Mouse (Mus musculus) heart, embryonic 11.5 days (tissue): Measurements from ENCODE around the gene Jsrp1. TPM values are rescaled to one million over a fixed set of nuclear protein-coding genes. Genes with fewer than 3 reads are reported as not detected.

Experiments used
- ATAC-seq: fragments of 200-750 bp; cut with Nextera tagmentation; replicated peaks from 2 replicates; pipeline ENCODE4 v1.8.0; 2017; ENCODE audit warnings: moderate library complexity; ENCODE audit not compliant: insufficient number of reproducible peaks, low FRiP score, low TSS enrichment
- H3K27ac ChIP-seq: fragments of 300-500 bp; sonication (generic); 2 replicates; pipeline ENCODE4 v1.5.1; 2014; ENCODE audit warnings: mild to moderate bottlenecking, low read depth, low read length
- H3K27me3 ChIP-seq: fragments of 300-500 bp; sonication (generic); 2 replicates; pipeline ENCODE4 v1.6.1; 2014; ENCODE audit warnings: mild to moderate bottlenecking, low read length, mixed read lengths; ENCODE audit not compliant: control insufficient read depth, insufficient read depth
- H3K36me3 ChIP-seq: fragments of 300-500 bp; sonication (generic); 2 replicates; pipeline ENCODE4 v1.6.1; 2014; ENCODE audit warnings: mild to moderate bottlenecking, low read length, moderate library complexity, mixed read lengths; ENCODE audit not compliant: control insufficient read depth, insufficient read depth
- H3K4me1 ChIP-seq: fragments of 300-500 bp; sonication (generic); 2 replicates; pipeline ENCODE4 v1.6.1; 2014; ENCODE audit warnings: low read length; ENCODE audit not compliant: control insufficient read depth, insufficient read depth
- H3K4me2 ChIP-seq: fragments of 300-500 bp; sonication (generic); 2 replicates; pipeline ENCODE4 v1.6.1; 2014; ENCODE audit warnings: mild to moderate bottlenecking, moderate library complexity
- H3K4me3 ChIP-seq: fragments of 300-500 bp; sonication (generic); 2 replicates; pipeline ENCODE4 v1.5.1; 2014; ENCODE audit warnings: low read depth, low read length
- H3K9ac ChIP-seq: fragments of 300-500 bp; sonication (generic); 2 replicates; pipeline ENCODE4 v1.6.1; 2014; ENCODE audit warnings: mild to moderate bottlenecking, low read depth, low read length, moderate library complexity
- H3K9me3 ChIP-seq: fragments of 300-500 bp; sonication (generic); replicated peaks from 2 replicates; pipeline ENCODE4 v1.6.1; 2016; ENCODE audit warnings: low read length; ENCODE audit not compliant: control insufficient read depth
- WGBS: fragments of 180-500 bp; shearing (Covaris S2); extraction: QIAGEN DNeasy Blood & Tissue Kit; methylation state at CpG from one replicate; pipeline ENCODE4 v1.1.7; 2014; ENCODE audit not compliant: insufficient replicate concordance; 5-methylcytosine and 5-hydroxymethylcytosine counted together
- microRNA counts: library from miRNA; unstranded; fragments of <30 nt; microRNA quantifications from one replicate; lab custom pipeline; 2015
- microRNA-seq: library from miRNA; unstranded; fragments of <30 nt; microRNA quantifications from one replicate; pipeline ENCODE4, GENCODE M21; 2016; ENCODE audit warnings: borderline number of aligned reads
- polyA plus RNA-seq: library from polyadenylated mRNA; unstranded; fragments of >200 nt; fragmentation: Nextera tagmentation; extraction: Ambion mirVana; gene quantifications from 2 replicates; pipeline ENCODE4 v1.2.1, GENCODE M21; 2014

Jsrp1 gene
- polyA plus RNA-seq, 1 experiment from 2014 or later, result 8.0 TPM

DNA sequence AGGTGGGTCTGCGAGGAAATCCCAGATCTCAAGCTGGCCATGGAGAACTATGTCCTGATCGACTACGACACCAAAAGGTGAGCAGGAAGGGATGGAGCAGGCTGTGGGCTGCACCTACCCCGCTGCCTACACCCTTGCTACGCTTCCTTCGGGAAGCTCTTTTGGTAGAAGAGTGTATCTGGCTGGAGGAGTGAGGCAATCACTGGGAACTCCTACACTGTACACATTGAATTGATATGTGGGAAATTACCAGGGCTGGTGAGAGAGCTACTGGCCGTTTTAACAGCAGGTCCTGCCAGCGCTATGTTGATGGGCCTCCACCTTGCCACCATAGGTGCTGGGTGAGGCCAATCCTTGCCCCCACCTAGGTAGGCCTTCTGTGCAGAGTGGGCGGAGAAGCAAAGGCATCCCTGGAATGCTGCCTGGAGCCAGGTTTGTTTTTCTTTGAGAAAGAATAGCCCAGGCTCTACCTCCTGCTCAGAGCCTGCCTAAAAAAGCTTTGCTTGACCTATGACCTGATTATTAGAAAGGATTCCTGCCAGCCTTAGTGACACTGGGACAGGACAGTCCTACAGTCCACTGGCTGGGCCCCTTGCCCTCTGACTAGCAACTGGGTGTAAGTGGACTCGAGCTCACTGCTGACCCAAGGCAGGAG lies 47.0 kb downstream of the Jsrp1 start:
- no peak for ATAC-seq
- no peaks in the 10 kb centered on the region for H3K27me3 ChIP-seq
- peaks cover 23% of the 10 kb centered on the region for H3K36me3 ChIP-seq
- H3K4me1 ChIP-seq, result peaks cover 7% of the 10 kb centered on the region
- 74% methylated on average over 10 of the region's 10 CpGs for WGBS
- H3K27ac ChIP-seq, result no peak overlapping the region
- no peaks in the 10 kb centered on the region for H3K9me3 ChIP-seq
- no peak overlapping the region for H3K4me3 ChIP-seq
- H3K4me2 ChIP-seq, result no peak overlapping the region
- no peak overlapping the region for H3K9ac ChIP-seq

DNA sequence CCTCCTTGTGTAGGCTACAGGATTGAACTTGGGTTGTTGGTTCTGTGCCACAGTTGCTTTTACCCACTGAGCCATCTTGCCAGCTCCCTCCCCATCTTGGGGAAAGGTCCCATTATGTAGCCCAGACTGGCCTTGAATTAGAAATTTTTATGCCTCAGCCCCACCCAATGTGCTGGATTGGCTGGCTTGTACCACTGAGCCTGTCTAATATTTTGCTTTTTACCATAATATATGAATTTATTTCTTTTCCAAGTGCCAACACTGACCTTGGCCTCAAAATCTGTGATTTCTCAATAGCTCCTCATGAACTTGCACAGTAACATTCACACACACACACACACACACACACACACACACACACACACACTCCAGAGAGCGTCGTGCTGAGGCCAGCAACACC lies 47.6 kb downstream of the Jsrp1 start:
- Histone ChIP-seq H3K4me2 (no peak overlapping the region), H3K4me3 (no peak overlapping the region), H3K27ac (no peak overlapping the region), H3K4me1 (peaks cover 12% of the 10 kb centered on the region), H3K36me3 (peaks cover 18% of the 10 kb centered on the region), H3K27me3 (no peaks in the 10 kb centered on the region), H3K9me3 (no peaks in the 10 kb centered on the region), H3K9ac (no peak overlapping the region)
- WGBS, result 68% methylated on average over 2 of the region's 2 CpGs
- ATAC-seq, result no peak

DNA sequence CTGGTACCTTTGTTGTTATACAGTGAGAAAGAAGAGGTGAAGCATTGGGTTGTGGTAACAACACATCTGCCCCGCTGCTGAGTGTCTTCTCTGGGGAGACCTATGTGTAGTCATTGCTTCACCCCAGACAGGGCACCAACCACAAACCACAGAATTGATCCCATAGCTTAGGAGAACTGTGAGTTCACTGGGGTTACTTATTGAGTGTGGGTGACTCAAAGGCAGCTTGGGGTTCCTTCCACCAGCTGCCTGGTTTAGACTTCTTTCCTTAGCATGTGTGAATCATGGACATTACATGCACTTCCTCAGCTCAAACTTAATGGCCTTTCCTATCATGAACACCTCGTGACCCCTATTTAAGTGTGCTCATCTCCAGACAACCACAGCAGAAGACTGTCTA lies 49.8 kb downstream of the Jsrp1 start:
- H3K4me1 ChIP-seq, result peaks cover 31% of the 10 kb centered on the region

DNA sequence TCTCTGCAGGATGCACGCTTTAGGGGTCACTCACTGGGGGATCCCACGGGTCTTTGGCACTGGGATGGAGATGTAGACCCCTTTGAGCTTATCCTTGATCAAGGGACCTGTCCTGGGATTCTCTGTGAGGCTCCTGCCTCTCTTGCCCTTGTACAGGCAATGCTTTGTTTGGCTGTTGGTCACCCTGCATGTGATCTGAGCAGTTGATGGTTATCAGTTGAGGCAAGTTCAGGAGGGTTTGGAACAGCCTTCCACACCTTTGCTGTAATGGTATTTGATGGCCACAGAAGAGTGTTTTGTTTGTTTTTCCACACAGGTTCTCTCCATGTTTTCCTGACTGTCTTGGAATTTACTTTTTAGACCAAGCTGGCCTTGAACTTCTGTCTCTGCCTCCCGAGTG lies 51.5 kb downstream of the Jsrp1 start:
- no peak for ATAC-seq
- Histone ChIP-seq H3K36me3 (peaks cover 3% of the 10 kb centered on the region), H3K9ac (no peak overlapping the region), H3K9me3 (no peaks in the 10 kb centered on the region), H3K27me3 (no peaks in the 10 kb centered on the region), H3K4me1 (peaks cover 48% of the 10 kb centered on the region), H3K27ac (no peak overlapping the region), H3K4me3 (no peak overlapping the region), H3K4me2 (no peak overlapping the region)
- WGBS, result 77% methylated on average over 3 of the region's 3 CpGs

More for the DNA sequence above, 49.8 kb downstream of the Jsrp1 start:
- Histone ChIP-seq H3K27ac (no peak overlapping the region), H3K9ac (no peak overlapping the region), H3K27me3 (no peaks in the 10 kb centered on the region), H3K4me3 (no peak overlapping the region), H3K36me3 (peaks cover 9% of the 10 kb centered on the region), H3K9me3 (no peaks in the 10 kb centered on the region), H3K4me2 (no peak overlapping the region)
- WGBS, result 86% methylated on average over 2 of the region's 2 CpGs
- ATAC-seq, result no peak

DNA sequence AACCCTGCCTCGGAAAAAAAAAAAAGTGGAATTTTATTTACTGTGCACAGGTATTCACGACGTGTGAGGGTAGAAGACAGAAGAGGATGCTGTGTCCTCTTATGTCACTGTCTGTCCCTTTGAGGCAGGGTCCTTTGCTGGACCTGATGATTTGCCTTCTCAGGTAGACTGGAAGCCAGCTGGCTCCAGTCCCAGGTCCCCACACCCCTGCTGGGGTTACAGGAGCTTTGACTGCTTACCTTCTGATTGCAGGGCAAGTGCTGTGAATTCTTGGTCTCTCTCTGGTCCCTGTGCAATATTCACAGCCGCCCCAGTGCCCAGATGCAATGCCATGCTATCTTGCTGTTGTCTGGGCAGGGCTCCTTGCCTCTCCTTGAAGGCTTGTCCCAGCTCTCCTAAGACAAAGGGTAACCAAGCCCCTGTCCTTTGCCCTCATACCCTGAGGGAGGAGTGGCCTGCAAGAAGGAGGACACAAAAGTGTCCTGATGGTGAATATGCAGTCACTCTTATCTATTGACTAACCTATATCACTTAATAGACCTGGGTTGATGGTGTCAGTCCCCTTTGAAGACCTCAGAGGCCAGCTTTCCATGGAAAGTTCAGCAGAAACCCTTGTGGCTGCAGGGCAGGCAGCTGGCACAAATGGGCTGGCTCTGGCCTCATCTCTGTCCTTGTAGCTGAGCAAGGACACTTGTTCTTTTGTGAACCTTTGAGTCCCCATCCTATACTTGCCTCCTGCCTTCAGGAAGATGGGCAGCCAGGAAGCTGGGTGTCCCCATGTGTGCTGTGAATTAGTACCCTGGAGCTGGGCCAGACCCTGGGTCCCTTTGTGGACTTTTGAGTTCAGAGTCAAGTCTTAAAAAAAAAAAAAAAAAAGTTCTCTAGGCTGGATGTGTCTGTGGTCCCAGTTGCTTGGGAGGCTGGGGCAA lies 52.4 kb downstream of the Jsrp1 start:
- no peak for ATAC-seq
- Histone ChIP-seq H3K9me3 (no peaks in the 10 kb centered on the region), H3K4me3 (no peak overlapping the region), H3K4me2 (no peak overlapping the region; the same call in 1 of the 2 replicates), H3K27ac (no peak overlapping the region), H3K36me3 (no peaks in the 10 kb centered on the region; the same call in 1 of the 2 replicates), H3K4me1 (peaks cover 51% of the 10 kb centered on the region), H3K9ac (peak overlapping the region; percentile 43; the same call in 1 of the 2 replicates), H3K27me3 (no peaks in the 10 kb centered on the region)
- WGBS, result 79% methylated on average over 4 of the region's 4 CpGs

DNA sequence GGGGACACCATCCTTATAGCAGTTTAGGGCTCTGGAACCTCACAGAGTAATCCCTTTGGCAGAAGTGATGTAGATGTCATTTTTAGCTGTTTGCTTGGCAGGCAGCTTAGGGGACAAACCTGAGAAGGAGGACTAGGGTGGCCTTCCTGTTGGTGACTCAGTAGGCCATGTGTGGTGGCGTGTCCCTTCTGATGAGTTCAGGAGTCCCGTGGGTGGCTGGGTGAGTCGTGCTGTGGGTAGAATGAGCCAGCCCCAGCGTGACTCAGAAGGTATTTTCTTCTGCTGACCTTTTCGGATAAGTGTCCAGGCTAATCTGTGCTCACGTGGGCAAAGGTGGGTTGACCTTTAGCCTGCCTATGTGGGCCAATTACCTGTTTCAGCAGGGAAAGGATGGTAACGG lies 54.6 kb downstream of the Jsrp1 start:
- H3K27ac ChIP-seq, result no peak overlapping the region; the same call in 1 of the 2 replicates
- no peak overlapping the region for H3K4me3 ChIP-seq
- peaks cover 51% of the 10 kb centered on the region for H3K4me1 ChIP-seq
- H3K36me3 ChIP-seq, result no peaks in the 10 kb centered on the region; the same call in 1 of the 2 replicates
- ATAC-seq, result no peak
- no peak overlapping the region for H3K4me2 ChIP-seq
- no peaks in the 10 kb centered on the region for H3K9me3 ChIP-seq
- H3K9ac ChIP-seq, result no peak overlapping the region
- 72% methylated on average over 7 of the region's 7 CpGs for WGBS
- H3K27me3 ChIP-seq, result no peaks in the 10 kb centered on the region

MicroRNAs encoded within 50 kb of the gene (microRNA counts, 519-probe panel; counts per million panel counts)
- 32.2 counts per million for microRNA mmu-miR-1982 (lab: Ali Mortazavi, UCI)

Small RNAs within 50 kb of the gene (microRNA-seq; reads per million reads assigned to microRNA genes)
- 4.3 reads per million, percentile 36 among the genes with 10 or more reads in this experiment for gene Mir1982

Other genes with a start within 250 kb of the Jsrp1 start
- gene Klf16, start 236.2 kb downstream of the Jsrp1 start, polyA plus RNA-seq, result 4.9 and 5.5 TPM in 2 replicates
- gene Abhd17a, start 223.2 kb downstream of the Jsrp1 start, polyA plus RNA-seq, result 94.3 and 100 TPM in 2 replicates
- gene Scamp4, start 210.6 kb downstream of the Jsrp1 start, polyA plus RNA-seq, result 76.9 and 78.1 TPM in 2 replicates
- 6.2 and 6.6 TPM in 2 replicates for gene Adat3, start 210.6 kb downstream of the Jsrp1 start, polyA plus RNA-seq
- 0.83 and 0.84 TPM in 2 replicates for gene Gm49322, start 207.5 kb downstream of the Jsrp1 start, polyA plus RNA-seq
- 64.6 and 67.6 TPM in 2 replicates for gene Csnk1g2, start 190.7 kb downstream of the Jsrp1 start, polyA plus RNA-seq
- gene Btbd2, start 156.4 kb downstream of the Jsrp1 start, polyA plus RNA-seq, result 37.6 and 47.0 TPM in 2 replicates
- 62.1 and 68.8 TPM in 2 replicates for gene Mknk2, start 135.4 kb downstream of the Jsrp1 start, polyA plus RNA-seq
- gene Mob3a, start 111.5 kb downstream of the Jsrp1 start, polyA plus RNA-seq, result 38.9 and 39.0 TPM in 2 replicates
- 8.2 and 8.5 TPM in 2 replicates for gene Izumo4, start 111.3 kb downstream of the Jsrp1 start, polyA plus RNA-seq
- 51.5 and 59.3 TPM in 2 replicates for gene Ap3d1, start 71.2 kb downstream of the Jsrp1 start, polyA plus RNA-seq
- gene Dot1l, start 58.3 kb downstream of the Jsrp1 start, polyA plus RNA-seq, result 23.1 and 27.3 TPM in 2 replicates
- 68.6 and 68.7 TPM in 2 replicates for gene Sf3a2, start 15.3 kb downstream of the Jsrp1 start, polyA plus RNA-seq
- 89.0 and 97.7 TPM in 2 replicates for gene Plekhj1, start 14.9 kb downstream of the Jsrp1 start, polyA plus RNA-seq
- 0.11 TPM in 1 of 2 replicates, not detected in the other for gene Amh, start 8.3 kb downstream of the Jsrp1 start, polyA plus RNA-seq
- 1,894 and 1,935 TPM in 2 replicates for gene Oaz1, start 13.2 kb upstream of the Jsrp1 start, polyA plus RNA-seq
- gene Lingo3, start 30.5 kb upstream of the Jsrp1 start, polyA plus RNA-seq, result 0.14 TPM in 1 of 2 replicates, not detected in the other
- gene Lsm7, start 41.7 kb upstream of the Jsrp1 start, polyA plus RNA-seq, result 201 and 218 TPM in 2 replicates
- gene Sppl2b, start 41.8 kb upstream of the Jsrp1 start, polyA plus RNA-seq, result 22.9 and 26.3 TPM in 2 replicates
- not detected in 2 replicates for gene Tmprss9, start 58.4 kb upstream of the Jsrp1 start, polyA plus RNA-seq
- 300 and 340 TPM in 2 replicates for gene Timm13, start 87.5 kb upstream of the Jsrp1 start, polyA plus RNA-seq
- gene Lmnb2, start 104.7 kb upstream of the Jsrp1 start, polyA plus RNA-seq, result 7.9 and 11.6 TPM in 2 replicates
- 21.3 and 25.6 TPM in 2 replicates for gene Gadd45b, start 116.6 kb upstream of the Jsrp1 start, polyA plus RNA-seq
- gene Gng7, start 201.4 kb upstream of the Jsrp1 start, polyA plus RNA-seq, result 1.4 TPM in 2 replicates
- gene Diras1, start 212.2 kb upstream of the Jsrp1 start, polyA plus RNA-seq, result 0.13 TPM in 1 of 2 replicates, not detected in the other
- 3.9 and 4.1 TPM in 2 replicates for gene Slc39a3, start 223.9 kb upstream of the Jsrp1 start, polyA plus RNA-seq
- gene Sgta, start 246.7 kb upstream of the Jsrp1 start, polyA plus RNA-seq, result 130 and 159 TPM in 2 replicates